ENCODE assay signal across 26 mouse cellular contexts in the genomic region with DNA sequence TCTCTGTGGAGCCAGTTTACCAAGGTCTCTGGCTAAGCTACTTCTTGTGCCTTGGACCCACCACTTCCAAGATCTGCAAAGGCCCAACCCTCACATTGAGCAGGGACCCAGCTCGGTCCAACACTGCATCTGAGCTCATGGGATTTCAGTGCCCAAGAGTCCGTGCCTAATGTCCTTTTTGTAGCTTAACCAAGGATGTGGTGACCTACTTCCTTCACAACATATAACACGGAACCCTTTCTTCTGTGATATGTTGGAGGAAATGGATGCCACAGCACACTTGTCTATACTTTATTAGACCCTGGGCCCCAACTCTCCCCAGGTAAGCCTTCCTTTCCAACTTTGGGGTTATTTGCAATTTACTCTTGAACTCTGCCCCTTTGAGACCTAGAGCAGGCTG.
DNase-seq lines count a peak whose midpoint lies in the region; ATAC-seq lines count a peak whose summit lies in the region.
"Had no signal": no experiment of that assay in that cellular context is flagged by ENCODE, and none has a peak within 500 bp of the region (broad histone marks: within the 10 kb centered on the region; RNA-seq: fewer than 3 reads in every experiment).

No protein-coding gene starts in this region.

- WGBS in midbrain, embryonic 11.5 days: 94% methylated on average over 3 of the region's 3 CpGs

- no peak overlapping the region for H3K27ac ChIP-seq in midbrain, embryonic 11.5 days (ENCODE audit: low read depth, low read length)
- H3K27ac ChIP-seq: forebrain, embryonic 12.5 days; forebrain, embryonic 15.5 days; heart, embryonic 15.5 days; hindbrain, embryonic 15.5 days; intestine, embryonic 15.5 days had no signal

- no peak overlapping the region for H3K4me3 ChIP-seq in midbrain, embryonic 11.5 days (ENCODE audit: low read depth, low read length)
- H3K4me3 ChIP-seq: forebrain, embryonic 12.5 days; forebrain, embryonic 15.5 days; heart, embryonic 12.5 days; heart, embryonic 15.5 days; hindbrain, embryonic 15.5 days; intestine, embryonic 15.5 days had no signal

- H3K36me3 ChIP-seq in midbrain, embryonic 11.5 days (ENCODE audit: control insufficient read depth, insufficient read depth, low read length): no peaks in the 10 kb centered on the region
- H3K36me3 ChIP-seq: forebrain, embryonic 12.5 days; forebrain, embryonic 15.5 days; G1E; heart, embryonic 12.5 days; heart, embryonic 15.5 days; hindbrain, embryonic 15.5 days; intestine, embryonic 15.5 days had no signal

- H3K27me3 ChIP-seq in midbrain, embryonic 11.5 days (ENCODE audit: control insufficient read depth, insufficient read depth, low read length): no peaks in the 10 kb centered on the region
- H3K27me3 ChIP-seq: CH12.LX; forebrain, embryonic 12.5 days; forebrain, embryonic 15.5 days; heart, embryonic 12.5 days; heart, embryonic 15.5 days; hindbrain, embryonic 15.5 days; intestine, embryonic 15.5 days; Patski had no signal

- no peaks in the 10 kb centered on the region for H3K4me1 ChIP-seq in midbrain, embryonic 11.5 days (ENCODE audit: control insufficient read depth, insufficient read depth, low read length)
- H3K4me1 ChIP-seq: forebrain, embryonic 12.5 days; forebrain, embryonic 15.5 days; heart, embryonic 12.5 days; hindbrain, embryonic 15.5 days; intestine, embryonic 15.5 days had no signal

- ATAC-seq in CD4-positive, CD25-positive, alpha-beta regulatory T cell, adult 4 months: peak; percentile 69
- peak; percentile 63 for ATAC-seq in inflammation-experienced regulatory T-cells, adult 6 months
- ATAC-seq in monocyte, adult 5-6 weeks (replicated peaks; ENCODE audit: insufficient number of reproducible peaks, low FRiP score, low TSS enrichment, poor library complexity, severe bottlenecking): 0 out of 2 replicates have a peak, but pooled peaks have one; percentile 27
- ATAC-seq in midbrain, embryonic 11.5 days (ENCODE audit: low FRiP score): no peak
- ATAC-seq: forebrain, embryonic 15.5 days; intestine, embryonic 15.5 days; Patski had no signal

- H3K4me2 ChIP-seq in midbrain, embryonic 11.5 days: no peak overlapping the region
- H3K4me2 ChIP-seq: forebrain, embryonic 12.5 days; forebrain, embryonic 15.5 days; heart, embryonic 12.5 days; heart, embryonic 15.5 days; hindbrain, embryonic 15.5 days; intestine, embryonic 15.5 days had no signal

- H3K9me3 ChIP-seq in midbrain, embryonic 11.5 days (ENCODE audit: control insufficient read depth, low read length): no peaks in the 10 kb centered on the region
- H3K9me3 ChIP-seq: forebrain, embryonic 12.5 days; forebrain, embryonic 15.5 days; G1E; heart, embryonic 12.5 days; heart, embryonic 15.5 days; hindbrain, embryonic 15.5 days; intestine, embryonic 15.5 days had no signal

- DNase-seq in 416B (ENCODE audit: low read depth): peak; percentile 40
- no peak for DNase-seq in lung, adult 18-20 months
- no peak for DNase-seq in midbrain, embryonic 11.5 days (ENCODE audit: low spot score, missing footprints)
- no peak for DNase-seq in ovary, adult 18-20 months (ENCODE audit: low spot score)
- DNase-seq: adrenal gland, adult 8-10 months; adrenal gland, postnatal 25 days; cerebellum, adult 11-12 months; cerebellum, adult 8-10 months; cerebellum, postnatal 10 days; cerebellum, postnatal 36 days; gastrocnemius, postnatal 25 days; heart, adult 18-20 months; heart, postnatal 10 days; heart, postnatal 36 days had no signal

- no peak overlapping the region for H3K9ac ChIP-seq in midbrain, embryonic 11.5 days (ENCODE audit: low read length)
- H3K9ac ChIP-seq: forebrain, embryonic 12.5 days; forebrain, embryonic 15.5 days; heart, embryonic 12.5 days; heart, embryonic 15.5 days; hindbrain, embryonic 15.5 days; intestine, embryonic 15.5 days had no signal
